Mouse (Mus musculus): ENCODE data around the gene Gcnt4.

DNA sequence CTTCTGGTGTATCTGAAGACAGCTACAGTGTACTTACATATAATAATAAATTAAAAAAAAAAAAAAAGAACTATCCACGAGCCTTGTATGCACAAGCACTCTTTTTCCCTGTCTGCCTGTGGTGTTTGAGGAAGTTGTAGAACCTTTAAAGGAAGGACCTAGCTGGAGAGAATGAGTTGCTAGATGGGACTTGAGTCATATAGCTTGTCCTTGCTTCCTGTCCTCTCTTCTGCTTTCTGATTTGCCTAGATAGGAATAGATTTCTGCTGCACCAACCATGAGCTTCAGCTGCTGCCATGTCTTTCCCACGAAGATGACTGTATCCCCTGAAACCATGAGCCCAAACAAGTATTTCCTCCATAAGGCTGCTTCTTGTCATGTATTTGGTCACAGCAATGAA lies 43.3 kb downstream of the Gcnt4 start:
- TF ChIP-seq CTCF (IDR thresholded peaks at IDR 0.05; ENCODE audit: borderline replicate concordance, extremely low read depth, insufficient read depth, insufficient read length) = no peak
- TF ChIP-seq POLR2A (IDR thresholded peaks at IDR 0.05; ENCODE audit: borderline replicate concordance, extremely low read depth, insufficient read depth, insufficient read length, poor library complexity, severe bottlenecking) = no peak

Data from brain, embryonic 14.5 days (tissue).